Mouse (Mus musculus): ENCODE measurements at regions not wholly inside any gene's neighbourhood (a gene's known extent, or its start where the extent isn't known, plus 50 kb on each side); places are given as distances from the start of the nearest gene placed in this dataset.

- TF ChIP-seq CTCF (IDR thresholded peaks at IDR 0.05; ENCODE audit: control insufficient read depth, insufficient read depth, low read length) (no peak), POLR2A (IDR thresholded peaks at IDR 0.05; ENCODE audit: borderline replicate concordance, control insufficient read depth, low read depth, low read length) (no peak)
- WGBS, result 80% methylated on average over 9 of the region's 9 CpGs
- no peak overlapping the region for H3K27ac ChIP-seq (ENCODE audit: control insufficient read depth, insufficient read depth, low read depth, low read length, poor library complexity)
- no peaks in the 10 kb centered on the region for H3K4me1 ChIP-seq (ENCODE audit: control insufficient read depth, insufficient read depth, low read length)
- H3K4me3 ChIP-seq (replicated peaks; ENCODE audit: control insufficient read depth, low read depth, low read length), result no peak overlapping the region
These were observed 156.3 kb upstream of the Spred2 start for GRCm38 (mm10) chr11:19767871-19768270.

GRCm38 (mm10) chr11:19768962-19769361 lies 155.2 kb upstream of the Spred2 start:
- Histone ChIP-seq H3K4me1 (ENCODE audit: control insufficient read depth, insufficient read depth, low read length) (no peaks in the 10 kb centered on the region), H3K27ac (ENCODE audit: control insufficient read depth, insufficient read depth, low read depth, low read length, poor library complexity) (no peak overlapping the region), H3K4me3 (replicated peaks; ENCODE audit: control insufficient read depth, low read depth, low read length) (no peak overlapping the region)
- TF ChIP-seq POLR2A (IDR thresholded peaks at IDR 0.05; ENCODE audit: borderline replicate concordance, control insufficient read depth, low read depth, low read length) (no peak), CTCF (IDR thresholded peaks at IDR 0.05; ENCODE audit: control insufficient read depth, insufficient read depth, low read length) (no peak)
- 69% methylated on average over 1 of the region's 1 CpGs for WGBS

GRCm38 (mm10) chr11:19774010-19774409 lies 150.2 kb upstream of the Spred2 start:
- TF ChIP-seq CTCF (IDR thresholded peaks at IDR 0.05; ENCODE audit: control insufficient read depth, insufficient read depth, low read length), result no peak
- no peak for TF ChIP-seq POLR2A (IDR thresholded peaks at IDR 0.05; ENCODE audit: borderline replicate concordance, control insufficient read depth, low read depth, low read length)
- H3K4me1 ChIP-seq (ENCODE audit: control insufficient read depth, insufficient read depth, low read length), result no peaks in the 10 kb centered on the region; the same call in 1 of the 2 replicates
- no peak overlapping the region for H3K27ac ChIP-seq (ENCODE audit: control insufficient read depth, insufficient read depth, low read depth, low read length, poor library complexity)
- H3K4me3 ChIP-seq (replicated peaks; ENCODE audit: control insufficient read depth, low read depth, low read length), result no peak overlapping the region
- WGBS, result 69% methylated on average over 9 of the region's 9 CpGs

- no peak overlapping the region for H3K27ac ChIP-seq (ENCODE audit: control insufficient read depth, insufficient read depth, low read depth, low read length, poor library complexity)
- WGBS, result 81% methylated on average over 4 of the region's 4 CpGs
- no peak overlapping the region for H3K4me3 ChIP-seq (replicated peaks; ENCODE audit: control insufficient read depth, low read depth, low read length)
- H3K4me1 ChIP-seq (ENCODE audit: control insufficient read depth, insufficient read depth, low read length), result no peaks in the 10 kb centered on the region; the same call in 1 of the 2 replicates
- TF ChIP-seq POLR2A (IDR thresholded peaks at IDR 0.05; ENCODE audit: borderline replicate concordance, control insufficient read depth, low read depth, low read length), result no peak
- no peak for TF ChIP-seq CTCF (IDR thresholded peaks at IDR 0.05; ENCODE audit: control insufficient read depth, insufficient read depth, low read length)
These were observed 148.4 kb upstream of the Spred2 start for GRCm38 (mm10) chr11:19775741-19776140.

GRCm38 (mm10) chr11:19776473-19777200 lies 147.5 kb upstream of the Spred2 start:
- WGBS, result 75% methylated on average over 9 of the region's 9 CpGs
- Histone ChIP-seq H3K4me3 (replicated peaks; ENCODE audit: control insufficient read depth, low read depth, low read length) (no peak overlapping the region), H3K27ac (ENCODE audit: control insufficient read depth, insufficient read depth, low read depth, low read length, poor library complexity) (no peak overlapping the region), H3K4me1 (ENCODE audit: control insufficient read depth, insufficient read depth, low read length) (no peaks in the 10 kb centered on the region; the same call in 1 of the 2 replicates)
- TF ChIP-seq CTCF (IDR thresholded peaks at IDR 0.05; ENCODE audit: control insufficient read depth, insufficient read depth, low read length) (no peak), POLR2A (IDR thresholded peaks at IDR 0.05; ENCODE audit: borderline replicate concordance, control insufficient read depth, low read depth, low read length) (no peak)

- 77% methylated on average over 2 of the region's 2 CpGs for WGBS
- no peak for TF ChIP-seq POLR2A (IDR thresholded peaks at IDR 0.05; ENCODE audit: borderline replicate concordance, control insufficient read depth, low read depth, low read length)
- Histone ChIP-seq H3K4me3 (replicated peaks; ENCODE audit: control insufficient read depth, low read depth, low read length) (no peak overlapping the region), H3K27ac (ENCODE audit: control insufficient read depth, insufficient read depth, low read depth, low read length, poor library complexity) (no peak overlapping the region), H3K4me1 (ENCODE audit: control insufficient read depth, insufficient read depth, low read length) (no peaks in the 10 kb centered on the region; the same call in 1 of the 2 replicates)
These were observed 146.0 kb upstream of the Spred2 start for GRCm38 (mm10) chr11:19778191-19778590.

- H3K4me1 ChIP-seq (ENCODE audit: control insufficient read depth, insufficient read depth, low read length), result no peaks in the 10 kb centered on the region
- H3K4me3 ChIP-seq (replicated peaks; ENCODE audit: control insufficient read depth, low read depth, low read length), result no peak overlapping the region
- WGBS, result 79% methylated on average over 14 of the region's 14 CpGs
- no peak overlapping the region for H3K27ac ChIP-seq (ENCODE audit: control insufficient read depth, insufficient read depth, low read depth, low read length, poor library complexity)
- TF ChIP-seq POLR2A (IDR thresholded peaks at IDR 0.05; ENCODE audit: borderline replicate concordance, control insufficient read depth, low read depth, low read length) (no peak), CTCF (IDR thresholded peaks at IDR 0.05; ENCODE audit: control insufficient read depth, insufficient read depth, low read length) (no peak)
These were observed 139.1 kb upstream of the Spred2 start for GRCm38 (mm10) chr11:19785110-19785509.

GRCm38 (mm10) chr11:19796950-19797670 lies 127.1 kb upstream of the Spred2 start:
- H3K4me1 ChIP-seq (ENCODE audit: control insufficient read depth, insufficient read depth, low read length), result no peaks in the 10 kb centered on the region
- WGBS, result 82% methylated on average over 4 of the region's 4 CpGs
- no peak overlapping the region for H3K4me3 ChIP-seq (replicated peaks; ENCODE audit: control insufficient read depth, low read depth, low read length)
- no peak for TF ChIP-seq POLR2A (IDR thresholded peaks at IDR 0.05; ENCODE audit: borderline replicate concordance, control insufficient read depth, low read depth, low read length)
- H3K27ac ChIP-seq (ENCODE audit: control insufficient read depth, insufficient read depth, low read depth, low read length, poor library complexity), result no peak overlapping the region
